Mouse (Mus musculus) intestine, embryonic 14.5 days (tissue): ENCODE measurements around the gene Msrb1. TPM values are rescaled to one million over a fixed set of nuclear protein-coding genes. Genes with fewer than 3 reads are reported as not detected.
A peak's percentile ranks its signal among the peaks of the same experiment; 100 is the strongest.
"Not testable (repeated sequence)": the region's sequence is repeated elsewhere in the genome, so short reads cannot be mapped to it uniquely, and the experiment has no call there.

Source experiments
- ATAC-seq: fragments of 200-750 bp; cut with Nextera tagmentation; replicated peaks from 2 replicates; pipeline ENCODE4 v1.8.0; 2017; ENCODE audit warnings: low read depth, moderate number of reproducible peaks, moderate TSS enrichment, moderate library complexity; ENCODE audit not compliant: low FRiP score, low TSS enrichment
- DNase-seq: peaks from one replicate; pipeline ENCODE4 v3.0.0-alpha.2; 2018; ENCODE audit warnings: low spot score
- H3K27ac ChIP-seq: fragments of 300-500 bp; sonication (generic); 2 replicates; pipeline ENCODE4 v1.5.1; 2014; ENCODE audit warnings: low read depth, mild to moderate bottlenecking, control low read depth
- H3K27me3 ChIP-seq: fragments of 300-500 bp; sonication (generic); replicated peaks from 2 replicates; pipeline ENCODE4 v1.6.1; 2014; ENCODE audit warnings: low read length, control low read depth; ENCODE audit not compliant: control insufficient read depth, insufficient read depth
- H3K36me3 ChIP-seq: fragments of 300-500 bp; sonication (generic); 2 replicates; pipeline ENCODE4 v1.6.1; 2014; ENCODE audit warnings: low read length, control low read depth; ENCODE audit not compliant: control insufficient read depth, insufficient read depth
- H3K4me1 ChIP-seq: fragments of 300-500 bp; sonication (generic); replicated peaks from 2 replicates; pipeline ENCODE4 v1.6.1; 2014; ENCODE audit warnings: low read length, control low read depth, mixed read lengths; ENCODE audit not compliant: control insufficient read depth, insufficient read depth
- H3K4me2 ChIP-seq: fragments of 300-500 bp; sonication (generic); 2 replicates; pipeline ENCODE4 v1.6.1; 2014; ENCODE audit warnings: low read length
- H3K4me3 ChIP-seq: fragments of 300-500 bp; sonication (generic); 2 replicates; pipeline ENCODE4 v1.5.1; 2014; ENCODE audit warnings: low read depth, low read length, control low read depth, mixed read lengths
- H3K9ac ChIP-seq: fragments of 300-500 bp; sonication (generic); 2 replicates; pipeline ENCODE4 v1.6.1; 2014; ENCODE audit warnings: mild to moderate bottlenecking, low read length
- H3K9me3 ChIP-seq: fragments of 300-500 bp; sonication (generic); 2 replicates; pipeline ENCODE4 v1.6.1; 2016; ENCODE audit warnings: low read length, control low read depth; ENCODE audit not compliant: control insufficient read depth
- WGBS: fragments of 180-500 bp; shearing (Covaris S2); extraction: QIAGEN DNeasy Blood & Tissue Kit; methylation state at CpG from one replicate; pipeline ENCODE4 v1.1.7; 2014; 5-methylcytosine and 5-hydroxymethylcytosine counted together
- polyA plus RNA-seq: library from polyadenylated mRNA; unstranded; fragments of >200 nt; fragmentation: Nextera tagmentation; extraction: Ambion mirVana; gene quantifications from 2 replicates; pipeline ENCODE4 v1.2.1, GENCODE M21; 2014

The Msrb1 gene
- polyA plus RNA-seq, 1 experiment from 2014 or later = 32.3 TPM

DNA sequence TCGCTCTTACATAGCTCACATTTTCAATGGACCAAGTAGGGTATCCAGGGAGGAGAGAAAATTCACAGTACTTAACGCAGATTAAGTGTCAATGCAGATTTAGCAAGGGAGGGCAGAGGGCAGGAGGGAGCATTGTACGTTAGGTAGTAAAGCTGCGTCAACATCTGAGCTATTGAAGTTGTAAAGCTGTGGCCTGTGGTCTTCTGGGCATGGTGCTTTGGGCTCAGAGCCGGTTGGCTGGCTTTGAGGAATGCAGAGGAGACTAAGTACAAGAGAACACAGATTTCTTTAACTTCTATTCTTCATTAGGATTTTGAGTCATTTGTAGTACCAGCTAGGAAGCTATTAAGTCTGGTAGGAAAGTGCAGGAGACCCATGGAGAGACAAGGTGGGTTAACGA, 20.9 kb upstream of the Msrb1 start:
- DNase-seq = no peak

DNA sequence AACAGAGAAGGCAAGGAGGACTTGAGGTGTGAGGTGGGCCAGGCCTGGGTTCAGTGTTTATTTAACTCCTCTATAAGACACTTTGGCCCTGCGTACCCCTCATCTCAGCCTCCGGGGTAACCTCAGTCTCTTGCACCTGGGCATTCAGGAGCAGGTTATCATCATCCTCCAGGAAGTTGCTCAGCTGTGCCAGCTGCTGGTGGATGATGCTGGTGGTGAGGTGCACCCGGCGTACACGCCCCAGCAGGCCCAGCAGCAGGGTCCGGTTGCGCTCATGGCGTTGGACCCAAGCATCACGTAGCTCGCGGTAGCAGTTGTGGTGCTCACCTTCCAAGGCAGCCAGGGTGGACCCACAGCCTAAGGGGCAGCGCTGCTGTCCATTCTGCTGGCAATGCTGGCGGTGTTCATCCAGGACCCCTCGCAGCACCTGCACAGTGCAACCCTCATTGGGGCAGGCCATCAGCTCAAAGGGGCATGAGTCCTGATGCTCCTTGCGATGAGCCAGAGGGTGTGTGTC, 20.2 kb upstream of the Msrb1 start:
- H3K27me3 ChIP-seq = no peaks in the 10 kb centered on the region
- H3K9ac ChIP-seq = no peak overlapping the region
- ATAC-seq = no peak
- 95% methylated on average over 15 of the region's 15 CpGs for WGBS
- no peak overlapping the region for H3K4me2 ChIP-seq
- H3K9me3 ChIP-seq = no peaks in the 10 kb centered on the region
- H3K4me3 ChIP-seq = no peak overlapping the region
- H3K27ac ChIP-seq = no peak overlapping the region
- peaks cover 21% of the 10 kb centered on the region for H3K36me3 ChIP-seq
- H3K4me1 ChIP-seq = peaks cover 2% of the 10 kb centered on the region; the same call in 1 of the 2 replicates
- no peak for DNase-seq

More for the DNA sequence above, 20.9 kb upstream of the Msrb1 start:
- Histone ChIP-seq H3K4me3 (no peak overlapping the region), H3K9me3 (no peaks in the 10 kb centered on the region), H3K9ac (no peak overlapping the region), H3K36me3 (peaks cover 17% of the 10 kb centered on the region), H3K4me2 (no peak overlapping the region), H3K27me3 (no peaks in the 10 kb centered on the region), H3K4me1 (no peaks in the 10 kb centered on the region; the same call in 1 of the 2 replicates), H3K27ac (no peak overlapping the region)
- 74% methylated on average over 6 of the region's 6 CpGs for WGBS
- no peak for ATAC-seq

- WGBS = 77% methylated on average over 4 of the region's 4 CpGs
- H3K4me3 ChIP-seq = peak within 1 kb of the TSS; percentile 92
- no peak within 1 kb of the TSS for H3K27ac ChIP-seq
- no peaks in the 10 kb centered on the region for H3K9me3 ChIP-seq
- H3K4me2 ChIP-seq = peak within 1 kb of the TSS; percentile 67
- no peak for ATAC-seq
- peaks cover 18% of the 10 kb centered on the region for H3K4me1 ChIP-seq
- H3K27me3 ChIP-seq = no peaks in the 10 kb centered on the region
- no peak for DNase-seq
- peaks cover 35% of the 10 kb centered on the region for H3K36me3 ChIP-seq
- H3K9ac ChIP-seq = no peak within 1 kb of the TSS
Observed at GRCm38 (mm10) chr17:24717943-24718342, 18.5 kb upstream of the Msrb1 start, which contains the start of the genes Rnf151 and Rps2. Gene Rnf151, minus strand, starts transcription at chr17:24718063. Gene Rps2, plus strand, starts transcription at chr17:24718116.

DNA sequence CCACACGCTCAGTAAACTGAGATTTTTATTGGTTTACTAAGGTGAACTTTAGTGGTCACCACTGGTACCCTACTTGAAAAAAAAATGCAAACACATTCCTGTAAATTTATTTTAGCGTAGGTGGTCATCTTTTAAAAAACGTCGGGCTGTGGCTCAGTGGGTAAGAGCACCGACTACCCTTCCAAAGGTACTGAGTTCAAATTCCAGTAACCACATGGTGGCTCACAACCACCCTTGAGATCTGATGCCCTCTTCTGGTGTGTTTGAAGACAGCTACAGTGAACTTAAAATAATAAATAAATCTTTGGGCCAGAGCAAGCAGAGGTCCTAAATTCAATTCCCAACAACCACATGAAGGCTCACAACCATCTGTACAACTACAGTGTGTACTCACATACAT, 17.5 kb upstream of the Msrb1 start:
- H3K27ac ChIP-seq, DNase-seq, H3K27me3 ChIP-seq, H3K9me3 ChIP-seq, ATAC-seq: not testable (repeated sequence)
- H3K36me3 ChIP-seq = peaks cover 35% of the 10 kb centered on the region
- WGBS = 66% methylated on average over 5 of the region's 5 CpGs
- H3K4me1 ChIP-seq = peaks cover 23% of the 10 kb centered on the region
- peak overlapping the region; percentile 67 for H3K4me2 ChIP-seq
- peak overlapping the region; percentile 92 for H3K4me3 ChIP-seq
- H3K9ac ChIP-seq = peak overlapping the region; percentile 94

DNA sequence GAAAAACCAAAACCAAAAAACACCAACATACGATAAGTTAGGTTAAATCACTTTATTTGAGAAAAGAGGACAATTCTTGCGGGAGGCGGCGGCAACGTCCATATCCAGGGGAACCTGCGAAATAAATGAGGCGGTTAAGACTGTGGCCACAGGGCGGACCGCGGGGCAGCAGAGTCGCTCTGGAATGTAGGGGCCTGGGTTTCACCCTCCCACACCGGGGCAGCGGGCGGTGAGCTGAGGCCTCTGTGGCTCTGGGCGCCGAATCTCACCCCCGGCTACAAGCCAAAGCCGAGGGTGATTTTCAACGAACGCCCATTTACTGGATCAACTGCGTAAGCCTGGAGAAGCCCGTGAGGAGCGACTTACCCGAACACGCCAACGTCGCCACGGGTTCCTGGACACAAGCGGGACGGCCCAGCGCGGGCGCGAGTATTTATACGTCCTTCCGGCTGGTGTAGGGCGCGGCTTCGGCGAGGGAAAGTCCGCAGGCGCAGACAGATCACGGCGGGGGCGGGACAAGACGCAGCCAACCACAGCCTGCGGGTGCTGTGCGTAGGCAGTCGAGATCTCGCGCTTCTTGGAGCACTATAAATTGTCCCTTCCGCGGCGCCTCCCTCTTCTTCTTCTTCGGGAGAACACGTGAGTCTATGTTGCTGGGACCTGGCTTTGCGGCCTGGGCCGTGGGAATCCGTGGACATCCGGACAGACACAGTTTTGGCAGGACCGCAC, 16.8 kb upstream of the Msrb1 start:
- H3K4me3 ChIP-seq = peak overlapping the region; percentile 92
- peak overlapping the region; percentile 67 for H3K4me2 ChIP-seq
- H3K4me1 ChIP-seq = peaks cover 23% of the 10 kb centered on the region
- no peaks in the 10 kb centered on the region for H3K9me3 ChIP-seq
- peaks cover 35% of the 10 kb centered on the region for H3K36me3 ChIP-seq
- DNase-seq (peak; percentile 98), ATAC-seq (peak; percentile 97)
- H3K27me3 ChIP-seq = no peaks in the 10 kb centered on the region
- WGBS = under 1% methylated on average over 61 of the region's 61 CpGs
- peak overlapping the region; percentile 94 for H3K9ac ChIP-seq
- H3K27ac ChIP-seq = peak overlapping the region; percentile 83

- Histone ChIP-seq H3K4me2 (peak overlapping the region; percentile 67), H3K4me3 (peak overlapping the region; percentile 92), H3K4me1 (peaks cover 23% of the 10 kb centered on the region), H3K9ac (peak overlapping the region; percentile 94), H3K36me3 (peaks cover 35% of the 10 kb centered on the region)
- WGBS = 0% methylated on average over 10 of the region's 11 CpGs
- not testable (repeated sequence) for DNase-seq, H3K27ac ChIP-seq, H3K9me3 ChIP-seq, H3K27me3 ChIP-seq, ATAC-seq
Observed at GRCm38 (mm10) chr17:24720616-24721015, 15.8 kb upstream of the Msrb1 start.

- H3K9me3 ChIP-seq, ATAC-seq, DNase-seq, H3K27ac ChIP-seq, H3K27me3 ChIP-seq: not testable (repeated sequence)
- Histone ChIP-seq H3K4me1 (peaks cover 23% of the 10 kb centered on the region), H3K36me3 (peaks cover 28% of the 10 kb centered on the region), H3K4me2 (peak overlapping the region; percentile 67), H3K9ac (peak overlapping the region; percentile 94), H3K4me3 (peak overlapping the region; percentile 92)
- WGBS = 56% methylated on average over 7 of the region's 7 CpGs
Observed at GRCm38 (mm10) chr17:24721383-24721955, 15.0 kb upstream of the Msrb1 start.

DNA sequence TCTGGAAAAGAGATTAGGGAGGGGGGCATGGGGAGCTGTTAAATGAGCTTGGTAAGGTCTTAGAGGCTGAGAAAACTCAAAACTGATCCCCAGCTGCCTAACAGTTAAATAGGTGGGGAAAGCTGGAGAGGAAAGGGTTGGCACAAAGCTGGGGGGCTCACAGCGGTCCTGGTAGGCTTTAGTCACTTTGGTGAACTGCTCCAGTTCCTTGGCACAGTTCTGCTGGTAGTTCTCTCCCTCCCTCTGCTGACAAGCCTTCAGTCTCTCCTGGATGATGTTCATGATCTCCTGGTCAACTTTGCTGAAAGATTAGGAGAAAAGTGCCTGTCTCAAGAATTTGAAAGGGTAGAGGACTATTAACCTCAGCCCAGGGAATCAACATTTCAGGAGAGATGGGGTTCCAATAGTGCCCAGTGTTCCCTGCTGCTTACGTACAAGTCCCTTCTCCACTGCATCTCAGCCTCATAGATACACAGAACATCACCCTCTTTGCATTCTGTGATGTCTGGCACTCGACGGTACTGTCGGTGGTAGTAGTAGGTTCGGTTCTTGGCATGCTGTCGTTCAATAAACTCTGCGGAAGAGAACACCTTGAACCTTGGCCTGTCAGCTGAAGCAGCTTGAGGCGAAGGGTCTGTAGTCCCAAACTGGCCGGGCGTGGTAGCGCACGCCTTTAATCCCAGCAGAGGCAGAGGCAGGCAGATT, 14.1 kb upstream of the Msrb1 start:
- Histone ChIP-seq H3K4me3 (0 out of 2 replicates have a peak overlapping the region, but pooled peaks have one; percentile 70), H3K27ac (no peak overlapping the region), H3K9ac (peak overlapping the region; percentile 72; the same call in 1 of the 2 replicates), H3K27me3 (no peaks in the 10 kb centered on the region), H3K4me2 (peak overlapping the region; percentile 67), H3K36me3 (peaks cover 21% of the 10 kb centered on the region), H3K9me3 (no peaks in the 10 kb centered on the region), H3K4me1 (peaks cover 23% of the 10 kb centered on the region)
- no peak for DNase-seq
- 36% methylated on average over 13 of the region's 13 CpGs for WGBS
- no peak for ATAC-seq
